Mouse (Mus musculus): ENCODE results near the gene Olfr1347. TPM values are rescaled to one million over a fixed set of nuclear protein-coding genes. Genes with fewer than 3 reads are reported as not detected.
A peak's percentile ranks its signal among the peaks of the same experiment; 100 is the strongest.

Olfr1347 gene
- total RNA-seq (2021) (not detected), polyA plus RNA-seq (2012; rRNA removed) (not detected in 2 replicates)
- long read RNA-seq, result 0 reads

DNA sequence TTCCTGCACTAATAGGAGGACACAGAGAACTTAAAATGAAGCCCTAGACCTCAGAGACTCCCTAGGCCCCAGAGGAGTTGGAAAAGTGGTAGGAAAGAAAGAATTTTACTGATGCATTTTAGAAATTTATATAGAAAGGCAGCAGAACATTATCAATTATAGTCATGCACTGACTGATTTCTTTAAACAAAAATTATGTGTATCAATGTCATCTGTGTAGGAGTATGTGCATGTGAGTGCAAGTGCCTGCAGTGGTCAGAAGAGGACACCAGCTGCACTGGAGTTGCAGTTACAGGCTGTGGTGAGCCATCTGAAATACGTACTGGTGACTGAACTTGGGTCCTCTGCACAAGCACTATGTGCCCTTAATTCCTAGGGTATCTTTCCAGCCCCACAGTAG, at the start of gene Olfr1347:
Olfr1347 (minus strand) TSS at position 101 of the 400 bp plus-strand sequence.
- H3K27me3 ChIP-seq (ENCODE audit: control insufficient read depth, insufficient read depth, low read length), result no peaks in the 10 kb centered on the region
- no peak for DNase-seq
- WGBS, result 31% methylated on average over 1 of the region's 1 CpGs
- H3K4me1 ChIP-seq (ENCODE audit: control insufficient read depth, insufficient read depth, low read length), result no peaks in the 10 kb centered on the region
- no peak within 1 kb of the TSS for H3K9ac ChIP-seq (ENCODE audit: low read depth, low read length)
- no peak for TF ChIP-seq CTCF (IDR thresholded peaks at IDR 0.05)
- TF ChIP-seq EP300 (IDR thresholded peaks at IDR 0.05; ENCODE audit: insufficient read depth, low read depth, low read length), result no peak
- no peak for TF ChIP-seq POLR2A (IDR thresholded peaks at IDR 0.05; ENCODE audit: insufficient read depth, low read depth, low read length)
- intact Hi-C loops (cut with DNase I), result no loop called here
- no peaks in the 10 kb centered on the region for H3K36me3 ChIP-seq (ENCODE audit: control insufficient read depth, insufficient read depth, low read length)
- H3K79me2 ChIP-seq (replicated peaks; ENCODE audit: control insufficient read depth, insufficient read depth, low read length), result no peaks in the 10 kb centered on the region
- no peak within 1 kb of the TSS for H3K27ac ChIP-seq
- no peak within 1 kb of the TSS for H3K4me3 ChIP-seq

DNA sequence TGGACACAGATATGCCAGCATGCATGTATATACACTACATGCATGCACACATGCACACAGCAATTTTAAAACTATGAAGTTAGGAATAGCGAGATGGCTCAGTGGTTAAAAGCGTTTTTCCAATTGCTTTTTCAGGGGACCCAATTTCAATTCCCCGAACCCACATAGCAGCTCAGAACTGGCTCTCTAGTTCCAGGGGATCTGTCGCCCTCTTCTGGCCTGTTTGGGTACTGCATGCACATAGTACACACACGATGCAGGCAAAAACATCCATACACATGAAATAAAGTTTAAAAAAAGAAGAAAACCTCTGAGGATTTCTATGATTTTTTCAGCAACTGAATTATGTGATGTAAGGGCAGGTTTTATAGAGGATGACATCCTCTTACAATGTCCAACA, 26.6 kb upstream of the Olfr1347 start:
- H3K9ac ChIP-seq (ENCODE audit: low read depth, low read length), result no peak overlapping the region
- TF ChIP-seq CTCF (IDR thresholded peaks at IDR 0.05), result peak; percentile 46
- TF ChIP-seq POLR2A (IDR thresholded peaks at IDR 0.05; ENCODE audit: insufficient read depth, low read depth, low read length), result no peak
- TF ChIP-seq EP300 (IDR thresholded peaks at IDR 0.05; ENCODE audit: insufficient read depth, low read depth, low read length), result no peak
- intact Hi-C loops (cut with DNase I), result no loop called here
- H3K27ac ChIP-seq, result no peak overlapping the region
- H3K27me3 ChIP-seq (ENCODE audit: control insufficient read depth, insufficient read depth, low read length), result no peaks in the 10 kb centered on the region
- H3K4me1 ChIP-seq (ENCODE audit: control insufficient read depth, insufficient read depth, low read length), result no peaks in the 10 kb centered on the region
- no peaks in the 10 kb centered on the region for H3K36me3 ChIP-seq (ENCODE audit: control insufficient read depth, insufficient read depth, low read length)
- 59% methylated on average over 5 of the region's 5 CpGs for WGBS
- no peak overlapping the region for H3K4me3 ChIP-seq
- no peak for DNase-seq
- no peaks in the 10 kb centered on the region for H3K79me2 ChIP-seq (replicated peaks; ENCODE audit: control insufficient read depth, insufficient read depth, low read length)

GRCm38 (mm10) chr7:6525001-6525400, 25.4 kb upstream of the Olfr1347 start:
- Histone ChIP-seq H3K36me3 (ENCODE audit: control insufficient read depth, insufficient read depth, low read length) (no peaks in the 10 kb centered on the region), H3K4me3 (no peak overlapping the region), H3K9ac (ENCODE audit: low read depth, low read length) (no peak overlapping the region), H3K4me1 (ENCODE audit: control insufficient read depth, insufficient read depth, low read length) (no peaks in the 10 kb centered on the region), H3K79me2 (replicated peaks; ENCODE audit: control insufficient read depth, insufficient read depth, low read length) (no peaks in the 10 kb centered on the region), H3K27me3 (ENCODE audit: control insufficient read depth, insufficient read depth, low read length) (no peaks in the 10 kb centered on the region), H3K27ac (no peak overlapping the region)
- intact Hi-C loops (cut with DNase I), result no loop called here
- no peak for DNase-seq
- 55% methylated on average over 3 of the region's 3 CpGs for WGBS
- TF ChIP-seq CTCF (IDR thresholded peaks at IDR 0.05) (no peak), EP300 (IDR thresholded peaks at IDR 0.05; ENCODE audit: insufficient read depth, low read depth, low read length) (no peak), POLR2A (IDR thresholded peaks at IDR 0.05; ENCODE audit: insufficient read depth, low read depth, low read length) (no peak)

DNA sequence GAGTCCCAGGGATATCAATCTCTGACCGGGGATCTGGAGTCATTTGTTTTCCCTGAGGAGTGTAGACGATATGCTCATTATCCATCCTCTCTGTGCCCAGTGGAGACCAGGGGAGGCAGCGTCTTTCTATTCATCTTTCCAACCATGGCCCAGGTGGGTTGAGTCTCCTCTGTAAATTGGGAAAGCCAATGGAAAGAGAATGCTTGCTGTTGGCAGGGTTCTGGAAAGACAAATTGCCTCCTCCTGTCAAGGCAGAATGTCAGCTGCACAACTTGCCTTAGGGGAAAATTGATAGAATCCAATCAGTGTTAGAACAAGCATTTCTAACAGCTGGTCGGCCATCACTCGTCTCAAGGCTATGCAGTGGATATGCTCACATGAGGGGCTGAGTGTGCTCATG, 23.3 kb upstream of the Olfr1347 start, which contains the start of gene Olfr1349:
Olfr1349 (minus strand) TSS at position 101 of the 400 bp plus-strand sequence.
- DNase-seq, result no peak
- Histone ChIP-seq H3K4me3 (no peak within 1 kb of the TSS), H3K36me3 (ENCODE audit: control insufficient read depth, insufficient read depth, low read length) (no peaks in the 10 kb centered on the region), H3K27ac (no peak within 1 kb of the TSS), H3K4me1 (ENCODE audit: control insufficient read depth, insufficient read depth, low read length) (no peaks in the 10 kb centered on the region), H3K79me2 (replicated peaks; ENCODE audit: control insufficient read depth, insufficient read depth, low read length) (no peaks in the 10 kb centered on the region), H3K9ac (ENCODE audit: low read depth, low read length) (no peak within 1 kb of the TSS), H3K27me3 (ENCODE audit: control insufficient read depth, insufficient read depth, low read length) (no peaks in the 10 kb centered on the region)
- 79% methylated on average over 5 of the region's 5 CpGs for WGBS
- intact Hi-C loops (cut with DNase I), result no loop called here
- TF ChIP-seq POLR2A (IDR thresholded peaks at IDR 0.05; ENCODE audit: insufficient read depth, low read depth, low read length) (no peak), EP300 (IDR thresholded peaks at IDR 0.05; ENCODE audit: insufficient read depth, low read depth, low read length) (no peak), CTCF (IDR thresholded peaks at IDR 0.05) (no peak)

DNA sequence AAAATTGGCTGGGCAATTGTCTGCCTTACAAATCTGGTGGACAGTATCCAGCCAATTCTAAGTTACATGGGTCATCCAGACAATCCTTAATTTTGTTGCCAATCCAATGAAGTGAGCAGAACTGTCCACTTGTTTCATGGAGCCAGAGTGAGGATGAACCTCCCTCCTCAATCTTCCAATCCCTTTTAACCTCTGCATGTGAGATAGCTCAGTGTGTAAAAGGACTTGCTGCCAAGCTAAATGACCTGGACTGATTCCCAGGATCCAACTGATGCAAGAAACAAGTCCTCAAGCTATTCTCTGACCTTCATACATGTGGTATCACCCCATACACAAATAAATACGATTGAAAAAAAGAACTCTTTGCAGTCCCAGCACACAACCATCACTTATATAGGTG, 22.1 kb upstream of the Olfr1347 start:
- Histone ChIP-seq H3K27ac (no peak overlapping the region), H3K4me3 (no peak overlapping the region), H3K9ac (ENCODE audit: low read depth, low read length) (no peak overlapping the region), H3K27me3 (ENCODE audit: control insufficient read depth, insufficient read depth, low read length) (no peaks in the 10 kb centered on the region), H3K36me3 (ENCODE audit: control insufficient read depth, insufficient read depth, low read length) (no peaks in the 10 kb centered on the region), H3K4me1 (ENCODE audit: control insufficient read depth, insufficient read depth, low read length) (no peaks in the 10 kb centered on the region), H3K79me2 (replicated peaks; ENCODE audit: control insufficient read depth, insufficient read depth, low read length) (no peaks in the 10 kb centered on the region)
- 15% methylated on average over 1 of the region's 1 CpGs for WGBS
- intact Hi-C loops (cut with DNase I), result no loop called here
- DNase-seq, result no peak
- no peak for TF ChIP-seq CTCF (IDR thresholded peaks at IDR 0.05)
- TF ChIP-seq EP300 (IDR thresholded peaks at IDR 0.05; ENCODE audit: insufficient read depth, low read depth, low read length), result no peak

- WGBS, result 82% methylated on average over 1 of the region's 1 CpGs
- TF ChIP-seq EP300 (IDR thresholded peaks at IDR 0.05; ENCODE audit: insufficient read depth, low read depth, low read length) (no peak), POLR2A (IDR thresholded peaks at IDR 0.05; ENCODE audit: insufficient read depth, low read depth, low read length) (no peak), CTCF (IDR thresholded peaks at IDR 0.05) (no peak)
- H3K4me3 ChIP-seq, result no peak within 1 kb of the TSS
Measured at GRCm38 (mm10) chr7:6508648-6509047, 9.1 kb upstream of the Olfr1347 start, which contains the start of gene Olfr1348. Olfr1348 (minus strand) TSS chr7:6508748.

More at GRCm38 (mm10) chr7:6508648-6509047, 9.1 kb upstream of the Olfr1347 start, which contains the start of gene Olfr1348:
- no peak for DNase-seq
- no peak within 1 kb of the TSS for H3K9ac ChIP-seq (ENCODE audit: low read depth, low read length)
- H3K4me1 ChIP-seq (ENCODE audit: control insufficient read depth, insufficient read depth, low read length), result no peaks in the 10 kb centered on the region
- H3K36me3 ChIP-seq (ENCODE audit: control insufficient read depth, insufficient read depth, low read length), result no peaks in the 10 kb centered on the region
- intact Hi-C loops (cut with DNase I), result no loop called here
- H3K27ac ChIP-seq, result no peak within 1 kb of the TSS
- no peaks in the 10 kb centered on the region for H3K27me3 ChIP-seq (ENCODE audit: control insufficient read depth, insufficient read depth, low read length)
- no peaks in the 10 kb centered on the region for H3K79me2 ChIP-seq (replicated peaks; ENCODE audit: control insufficient read depth, insufficient read depth, low read length)
